Mouse (Mus musculus) CD4-positive helper T cell, adult 2 months (primary cell): ENCODE measurements around the gene Mug2.
"Not testable (repeated sequence)": the region's sequence is repeated elsewhere in the genome, so short reads cannot be mapped to it uniquely, and the experiment has no call there.

ENCODE experiments used
- DNase-seq: peaks from one replicate; pipeline ENCODE4 v3.0.0-alpha.2; 2012; ENCODE audit warnings: low read depth, missing footprints, low spot score

The Mug2 gene

DNA sequence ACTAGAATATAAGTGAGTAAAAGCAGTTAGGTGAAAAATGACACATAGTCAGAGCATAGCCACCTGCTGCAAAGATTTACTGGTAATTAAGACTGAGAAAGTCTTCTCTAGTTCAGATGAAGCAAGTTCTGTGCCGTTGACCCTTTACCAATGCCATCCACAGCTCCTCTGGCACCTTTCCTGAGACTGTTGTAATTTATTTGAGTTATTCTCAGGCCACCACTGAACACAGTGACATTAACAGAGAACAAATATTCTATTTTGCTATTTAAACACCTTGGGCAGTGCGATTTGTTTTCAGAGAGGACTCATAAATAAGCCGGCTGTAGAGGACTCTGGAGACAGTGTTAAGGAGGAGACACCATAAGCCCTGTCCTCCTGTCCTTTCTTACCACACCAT lies at the start of gene Mug2:
Mug2 (plus strand) TSS at position 301 of the 400 bp plus-strand sequence.
- not testable (repeated sequence) for DNase-seq

- not testable (repeated sequence) for DNase-seq
These were observed 48.7 kb upstream of the Mug2 start for GRCm38 (mm10) chr6:121957803-121958349.

GRCm38 (mm10) chr6:121975701-121976100 lies 30.9 kb upstream of the Mug2 start:
- no peak for DNase-seq

DNA sequence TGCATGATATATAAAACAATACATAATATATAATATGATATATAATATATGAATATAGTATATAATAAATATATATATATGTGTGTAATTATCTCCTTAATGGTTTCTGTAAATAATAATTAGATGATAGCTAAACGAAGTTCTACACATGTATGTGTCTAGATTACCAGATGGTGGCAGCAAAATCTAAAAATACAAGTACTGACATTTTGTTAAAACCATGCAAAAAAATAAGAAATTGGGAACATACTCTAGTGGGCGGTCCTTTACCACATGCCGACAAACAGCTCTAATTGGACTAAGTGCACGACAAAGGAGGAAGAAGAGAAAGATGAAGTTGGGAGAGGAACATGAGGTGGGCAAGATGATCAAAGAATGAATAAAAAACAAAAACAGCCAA lies 94.3 kb downstream of the Mug2 start:
- no peak for DNase-seq

DNA sequence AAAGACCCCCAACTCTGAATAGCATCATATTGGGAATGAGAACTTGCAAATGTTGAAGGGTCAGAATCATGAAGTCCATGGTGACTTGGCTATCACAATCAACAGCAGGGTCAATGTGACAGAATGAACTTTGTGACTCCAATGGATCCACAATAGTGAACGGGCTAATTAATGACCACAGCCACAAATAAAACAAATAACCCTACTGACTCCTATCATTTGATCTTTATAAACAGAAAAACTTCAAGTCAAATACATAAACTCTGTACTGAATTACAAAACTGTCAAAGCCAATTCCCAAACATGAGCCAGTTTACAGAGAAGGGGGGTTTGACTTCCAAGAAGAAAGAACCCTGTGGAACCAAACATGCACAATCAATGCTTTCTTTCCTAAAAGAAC lies 95.1 kb downstream of the Mug2 start:
- DNase-seq: no peak

GRCm38 (mm10) chr6:122116963-122117362 lies 110.4 kb downstream of the Mug2 start:
- DNase-seq: no peak

DNA sequence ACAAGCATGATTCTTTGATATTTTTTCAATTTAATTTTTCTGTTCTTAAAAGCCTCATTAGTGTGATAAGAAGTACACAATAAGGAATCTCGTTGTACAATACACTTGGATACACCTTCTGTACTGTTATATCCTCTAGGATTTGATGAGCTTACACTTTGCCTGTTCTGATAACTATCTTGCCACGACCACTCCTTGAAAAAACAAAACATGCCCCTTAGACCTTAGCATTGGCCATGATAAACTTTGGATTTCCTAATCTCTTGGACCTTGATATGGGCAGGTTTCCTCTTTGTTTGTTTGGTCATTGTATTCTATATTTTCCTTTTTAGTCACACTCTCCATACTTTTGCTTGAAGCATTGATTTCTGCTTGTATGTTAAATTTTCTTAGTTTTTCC lies 123.0 kb downstream of the Mug2 start:
- no peak for DNase-seq
